Mouse (Mus musculus) adrenal gland, adult 8-10 months (tissue): ENCODE measurements around the gene Prkaca. TPM values are rescaled to one million over a fixed set of nuclear protein-coding genes. Genes with fewer than 3 reads are reported as not detected.
A peak's percentile ranks its signal among the peaks of the same experiment; 100 is the strongest.

Experiments
- DNase-seq: peaks from one replicate; pipeline ENCODE4 v3.0.0; 2022
- microRNA-seq, 2 experiments: library from miRNA; unstranded; fragments of <30 nt; microRNA quantifications; one replicate each; pipeline ENCODE4 v1.2.0; 2022
- total RNA-seq, 4 experiments: library from RNA; stranded (reverse); gene quantifications; 2 replicates each; pipeline ENCODE4 v1.2.4; 2022

The Prkaca gene
- total RNA-seq, 4 experiments from 2014 or later, result 240 to 263 (median 253) TPM

GRCm38 (mm10) chr8:84039050-84039449 lies 66.3 kb downstream of the Prkaca start:
- peak; percentile 50 for DNase-seq

DNA sequence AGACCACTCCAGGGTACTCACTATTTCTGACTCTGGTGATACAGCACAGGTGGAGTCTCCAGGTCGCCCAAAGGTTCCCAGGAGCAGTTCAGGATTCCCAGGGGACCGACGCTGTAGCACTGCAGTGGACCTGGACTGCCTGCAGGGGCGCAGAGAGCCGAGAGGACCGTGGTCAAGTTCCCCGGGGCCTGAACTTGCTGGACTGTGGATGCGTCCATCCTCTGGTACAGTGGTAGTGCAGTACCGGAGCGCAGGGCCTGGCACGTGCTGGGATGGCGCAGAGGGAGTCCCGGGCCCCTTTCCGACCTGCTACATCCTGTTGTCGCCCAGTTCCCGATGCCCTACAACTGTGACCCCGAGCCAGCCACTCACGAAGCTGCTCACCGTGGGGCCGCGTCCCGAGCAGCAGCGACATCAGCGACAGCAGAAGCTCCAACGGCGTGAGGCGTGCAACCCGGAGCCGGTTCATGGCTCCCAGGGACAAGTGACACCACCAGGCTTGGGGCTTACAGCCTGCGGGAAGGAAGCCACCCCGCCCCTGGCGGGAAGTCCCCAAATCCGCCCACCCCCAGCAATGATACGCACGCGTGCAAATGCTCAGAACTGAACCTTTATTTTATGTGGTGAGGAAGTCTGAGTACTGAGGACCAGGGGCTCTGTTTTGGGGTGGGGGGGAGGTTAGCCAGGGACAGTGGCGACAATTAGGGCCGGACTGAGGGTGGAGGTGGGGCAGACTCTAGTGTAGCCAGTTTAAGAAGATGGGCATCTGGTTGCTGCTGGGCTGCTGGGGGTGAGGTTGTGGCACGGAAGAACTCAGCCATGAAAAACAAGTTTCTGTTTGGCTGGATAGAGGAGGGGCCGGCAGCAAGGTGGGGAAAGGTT lies 69.5 kb downstream of the Prkaca start, which contains the start of gene Il27ra:
Il27ra (minus strand) TSS at position 524 of the 882 bp plus-strand sequence.
- peak; percentile 37 for DNase-seq

DNA sequence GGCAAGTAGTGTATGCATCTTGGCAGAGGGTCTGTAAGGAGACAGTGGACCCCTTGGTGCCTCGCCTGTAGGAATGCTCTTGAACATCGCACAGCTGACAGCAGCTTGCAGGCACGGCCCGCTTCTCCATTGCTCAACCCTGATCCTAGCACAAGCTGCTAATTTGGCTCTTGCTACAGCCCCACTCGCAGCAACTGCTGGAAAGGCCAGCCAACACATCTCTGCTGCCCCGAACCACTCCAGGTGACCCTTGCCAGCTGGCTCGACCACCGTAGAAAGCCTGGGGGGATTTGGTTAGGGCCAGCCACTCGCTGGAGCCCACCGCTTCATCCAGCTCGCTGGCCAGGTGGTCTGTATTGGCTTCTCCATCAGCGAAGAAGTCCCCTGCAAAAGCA lies 70.2 kb downstream of the Prkaca start:
- DNase-seq, result no peak

DNA sequence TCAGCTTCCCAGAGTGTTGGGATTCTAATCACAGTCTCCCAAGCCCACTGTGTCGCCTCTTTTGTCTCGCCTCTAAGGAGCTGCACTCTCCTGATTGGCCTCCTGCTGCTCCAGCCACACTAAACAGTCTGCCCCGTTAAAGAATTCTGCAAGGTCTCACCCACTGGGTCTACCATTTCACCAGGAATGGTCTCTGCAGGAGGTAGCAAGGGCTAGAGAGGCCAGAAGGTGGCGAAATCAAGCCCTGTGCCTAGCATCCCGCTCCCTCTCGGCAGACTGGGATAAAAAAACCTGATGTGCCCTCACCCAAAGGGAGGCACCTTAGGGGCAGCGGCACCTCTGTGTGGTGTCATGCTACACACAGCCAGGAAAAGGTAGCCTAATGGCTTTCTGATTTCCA lies 71.3 kb downstream of the Prkaca start:
- no peak for DNase-seq

GRCm38 (mm10) chr8:84044900-84045299 lies 72.1 kb downstream of the Prkaca start, which contains the start of gene Rln3:
Gene Rln3, minus strand, starts transcription at chr8:84045000.
- no peak for DNase-seq

Small RNAs within 50 kb of the gene (microRNA-seq; reads per million reads assigned to microRNA genes)
- gene Gm44330 (0 to 0.18 reads per million in 2 experiments), gene Gm44450 (0 to 0.18 reads per million in 2 experiments), gene Mir1199 (0 to 0.35 reads per million in 2 experiments), gene Mir8111 (2.8 to 3.7 reads per million in 2 experiments)

Other genes starting within 250 kb of the Prkaca start
- 10 to 100 TPM; 21.8 to 45.5 (median 35.2) TPM for gene Adgre5, start 231.7 kb upstream of the Prkaca start, total RNA-seq
- 100 to 1,000 TPM in 3 of 4 experiments, 10 to 100 TPM in 1; 90.5 to 113 (median 105) TPM for gene Adgrl1, start 72.9 kb upstream of the Prkaca start, total RNA-seq
- 1 to 10 TPM; 1.5 to 2.2 (median 1.9) TPM for gene Gm10644, start 17.8 kb upstream of the Prkaca start, total RNA-seq
- 1 to 10 TPM; 1.1 to 2.7 (median 1.8) TPM for gene Asf1b, start 17.5 kb upstream of the Prkaca start, total RNA-seq
- 10 to 100 TPM; 27.4 to 44.2 (median 34.9) TPM for gene Samd1, start 24.7 kb downstream of the Prkaca start, total RNA-seq
- under 1 TPM in 2 of 4 experiments, not detected in 2; 0.49 TPM for gene 1700067K01Rik, start 28.5 kb downstream of the Prkaca start, total RNA-seq
- under 1 TPM in 2 of 4 experiments, not detected in 2; 0.62 to 0.77 TPM for gene 2210011C24Rik, start 39.2 kb downstream of the Prkaca start, total RNA-seq
- gene Palm3, start 48.5 kb downstream of the Prkaca start, total RNA-seq, result 1 to 10 TPM in 3 of 4 experiments, under 1 TPM in 1; 0.70 to 3.9 (median 2.3) TPM
- 1 to 10 TPM; 1.9 to 3.1 (median 2.8) TPM for gene Il27ra, start 69.6 kb downstream of the Prkaca start, total RNA-seq
- gene Rln3, start 72.0 kb downstream of the Prkaca start, total RNA-seq, result not detected
- 1 to 10 TPM; 2.9 to 5.9 (median 4.2) TPM for gene Gm10643, start 92.1 kb downstream of the Prkaca start, total RNA-seq
- gene Rfx1, start 93.8 kb downstream of the Prkaca start, total RNA-seq, result 10 to 100 TPM; 16.8 to 25.2 (median 20.5) TPM
- gene Dcaf15, start 131.8 kb downstream of the Prkaca start, total RNA-seq, result 10 to 100 TPM; 18.3 to 27.1 (median 23.8) TPM
- gene Podnl1, start 153.0 kb downstream of the Prkaca start, total RNA-seq, result under 1 TPM; 0.10 to 0.86 (median 0.34) TPM
- 10 to 100 TPM; 33.9 to 51.2 (median 40.3) TPM for gene Cc2d1a, start 174.9 kb downstream of the Prkaca start, total RNA-seq
- under 1 TPM; 0.38 to 0.81 (median 0.40) TPM for gene 4930432K21Rik, start 175.0 kb downstream of the Prkaca start, total RNA-seq
- gene Nanos3, start 212.2 kb downstream of the Prkaca start, total RNA-seq, result 1 to 10 TPM in 2 of 4 experiments, under 1 TPM in 2; 0.75 to 2.9 (median 1.2) TPM